Mouse (Mus musculus) limb, embryonic 13.5 days (tissue): ENCODE measurements around the gene Ankrd36. TPM values are rescaled to one million over a fixed set of nuclear protein-coding genes. Genes with fewer than 3 reads are reported as not detected.
"Not testable (repeated sequence)": the region's sequence is repeated elsewhere in the genome, so short reads cannot be mapped to it uniquely, and the experiment has no call there.

Source experiments
- ATAC-seq: fragments of 200-750 bp; cut with Nextera tagmentation; 2 replicates; pipeline ENCODE4 v1.8.0; 2017; ENCODE audit warnings: low read depth, moderate number of reproducible peaks, moderate TSS enrichment; ENCODE audit not compliant: low FRiP score
- H3K27ac ChIP-seq: fragments of 300-500 bp; sonication (generic); 2 replicates; pipeline ENCODE4 v1.5.1; 2015; ENCODE audit warnings: inconsistent platforms, mild to moderate bottlenecking, moderate library complexity
- H3K27me3 ChIP-seq: fragments of 300-500 bp; sonication (generic); 2 replicates; pipeline ENCODE4 v1.6.1; 2015; ENCODE audit warnings: mild to moderate bottlenecking, inconsistent platforms
- H3K36me3 ChIP-seq: fragments of 300-500 bp; sonication (generic); 2 replicates; pipeline ENCODE4 v1.6.1; 2015; ENCODE audit warnings: inconsistent platforms, mild to moderate bottlenecking, moderate library complexity
- H3K4me1 ChIP-seq: fragments of 300-500 bp; sonication (generic); 2 replicates; pipeline ENCODE4 v1.6.1; 2015; ENCODE audit warnings: inconsistent platforms
- H3K4me2 ChIP-seq: fragments of 300-500 bp; sonication (generic); replicated peaks from 2 replicates; pipeline ENCODE4 v1.6.1; 2015; ENCODE audit warnings: inconsistent platforms, mild to moderate bottlenecking, moderate library complexity
- H3K4me3 ChIP-seq: fragments of 300-500 bp; sonication (generic); 2 replicates; pipeline ENCODE4 v1.5.1; 2015; ENCODE audit warnings: moderate library complexity, mild to moderate bottlenecking, inconsistent platforms
- H3K9ac ChIP-seq: fragments of 300-500 bp; sonication (generic); 2 replicates; pipeline ENCODE4 v1.6.1; 2015; ENCODE audit warnings: mild to moderate bottlenecking, inconsistent platforms
- H3K9me3 ChIP-seq: fragments of 300-500 bp; sonication (generic); 2 replicates; pipeline ENCODE4 v1.6.1; 2016; ENCODE audit warnings: inconsistent platforms
- WGBS: fragments of 180-500 bp; shearing (Covaris S2); methylation state at CpG from one replicate; pipeline ENCODE4 v1.1.7; 2015; 5-methylcytosine and 5-hydroxymethylcytosine counted together
- polyA plus RNA-seq: library from polyadenylated mRNA; unstranded; fragments of >200 nt; fragmentation: Nextera tagmentation; extraction: Ambion mirVana; gene quantifications from 2 replicates; pipeline ENCODE4 v1.2.1, GENCODE M21; 2015

Gene Ankrd36
- polyA plus RNA-seq, 1 experiment from 2014 or later = 0.10 TPM

- H3K9me3 ChIP-seq = no peaks in the 10 kb centered on the region
- ATAC-seq = no peak
- no peak overlapping the region for H3K4me3 ChIP-seq
- no peak overlapping the region for H3K27ac ChIP-seq
- WGBS = 87% methylated on average over 5 of the region's 5 CpGs
- H3K27me3 ChIP-seq = no peaks in the 10 kb centered on the region
- H3K4me1 ChIP-seq = peaks cover 1% of the 10 kb centered on the region; the same call in 1 of the 2 replicates
- H3K9ac ChIP-seq = no peak overlapping the region
- no peak overlapping the region for H3K4me2 ChIP-seq
- H3K36me3 ChIP-seq = peaks cover 77% of the 10 kb centered on the region
Measured at GRCm38 (mm10) chr11:5533108-5533507, 36.4 kb upstream of the Ankrd36 start.

- peaks cover 52% of the 10 kb centered on the region for H3K36me3 ChIP-seq
- H3K4me2 ChIP-seq = not testable (repeated sequence)
- peaks cover 22% of the 10 kb centered on the region for H3K4me1 ChIP-seq
Measured at GRCm38 (mm10) chr11:5537454-5537853, 32.0 kb upstream of the Ankrd36 start.

GRCm38 (mm10) chr11:5540331-5540730 is 29.2 kb upstream of the Ankrd36 start:
- H3K27ac ChIP-seq = no peak overlapping the region
- peak overlapping the region; percentile 67 for H3K4me2 ChIP-seq
- peak overlapping the region; percentile 92 for H3K4me3 ChIP-seq
- no peaks in the 10 kb centered on the region for H3K9me3 ChIP-seq
- H3K9ac ChIP-seq = peak overlapping the region; percentile 93
- ATAC-seq = no peak
- peaks cover 22% of the 10 kb centered on the region for H3K4me1 ChIP-seq
- no peaks in the 10 kb centered on the region for H3K27me3 ChIP-seq
- 50% methylated on average over 4 of the region's 4 CpGs for WGBS
- peaks cover 23% of the 10 kb centered on the region for H3K36me3 ChIP-seq

More at GRCm38 (mm10) chr11:5537454-5537853, 32.0 kb upstream of the Ankrd36 start:
- 95% methylated on average over 4 of the region's 4 CpGs for WGBS
- not testable (repeated sequence) for H3K27me3 ChIP-seq, H3K9ac ChIP-seq, H3K4me3 ChIP-seq, H3K27ac ChIP-seq, H3K9me3 ChIP-seq, ATAC-seq

GRCm38 (mm10) chr11:5541230-5541798 is 28.2 kb upstream of the Ankrd36 start:
- peak overlapping the region; percentile 92 for H3K4me3 ChIP-seq
- ATAC-seq = no peak
- peak overlapping the region; percentile 67 for H3K4me2 ChIP-seq
- no peaks in the 10 kb centered on the region for H3K9me3 ChIP-seq
- peaks cover 20% of the 10 kb centered on the region for H3K36me3 ChIP-seq
- peak overlapping the region; percentile 93 for H3K9ac ChIP-seq
- H3K27ac ChIP-seq = peak overlapping the region; percentile 85
- H3K27me3 ChIP-seq = no peaks in the 10 kb centered on the region
- peaks cover 22% of the 10 kb centered on the region for H3K4me1 ChIP-seq
- 1% methylated on average over 28 of the region's 28 CpGs for WGBS

GRCm38 (mm10) chr11:5541799-5542481 is 27.5 kb upstream of the Ankrd36 start, which contains the start of gene Ccdc117:
Gene Ccdc117, minus strand, starts transcription at chr11:5542187.
- H3K4me3 ChIP-seq = peak within 1 kb of the TSS; percentile 92
- peak within 1 kb of the TSS; percentile 93 for H3K9ac ChIP-seq
- H3K27me3 ChIP-seq = no peaks in the 10 kb centered on the region
- under 1% methylated on average over 65 of the region's 65 CpGs for WGBS
- H3K4me2 ChIP-seq = peak within 1 kb of the TSS; percentile 67
- H3K27ac ChIP-seq = peak within 1 kb of the TSS; percentile 85
- peak; percentile 99 for ATAC-seq
- peaks cover 22% of the 10 kb centered on the region for H3K4me1 ChIP-seq
- no peaks in the 10 kb centered on the region for H3K9me3 ChIP-seq
- peaks cover 20% of the 10 kb centered on the region for H3K36me3 ChIP-seq

GRCm38 (mm10) chr11:5542482-5543185 is 26.9 kb upstream of the Ankrd36 start:
- Histone ChIP-seq H3K27ac (no peak overlapping the region), H3K4me3 (peak overlapping the region; percentile 92)
- 54% methylated on average over 5 of the region's 5 CpGs for WGBS

GRCm38 (mm10) chr11:5543281-5543680 is 26.2 kb upstream of the Ankrd36 start:
- H3K27ac ChIP-seq = no peak overlapping the region
- no peaks in the 10 kb centered on the region for H3K9me3 ChIP-seq
- no peaks in the 10 kb centered on the region for H3K27me3 ChIP-seq
- 80% methylated on average over 1 of the region's 1 CpGs for WGBS
- no peak overlapping the region for H3K9ac ChIP-seq
- H3K4me3 ChIP-seq = no peak overlapping the region
- no peak for ATAC-seq
- H3K4me2 ChIP-seq = no peak overlapping the region
- peaks cover 14% of the 10 kb centered on the region for H3K36me3 ChIP-seq
- H3K4me1 ChIP-seq = peaks cover 19% of the 10 kb centered on the region

More at GRCm38 (mm10) chr11:5542482-5543185, 26.9 kb upstream of the Ankrd36 start:
- no peak overlapping the region for H3K9ac ChIP-seq
- peaks cover 22% of the 10 kb centered on the region for H3K4me1 ChIP-seq
- peaks cover 20% of the 10 kb centered on the region for H3K36me3 ChIP-seq
- H3K27me3 ChIP-seq = no peaks in the 10 kb centered on the region
- peak overlapping the region; percentile 67 for H3K4me2 ChIP-seq
- no peak for ATAC-seq
- no peaks in the 10 kb centered on the region for H3K9me3 ChIP-seq

GRCm38 (mm10) chr11:5544709-5545108 is 24.8 kb upstream of the Ankrd36 start:
- not testable (repeated sequence) for H3K4me3 ChIP-seq, H3K27me3 ChIP-seq, H3K9me3 ChIP-seq, H3K36me3 ChIP-seq, H3K27ac ChIP-seq, H3K9ac ChIP-seq, ATAC-seq, H3K4me1 ChIP-seq, H3K4me2 ChIP-seq
- WGBS = 94% methylated on average over 1 of the region's 1 CpGs

GRCm38 (mm10) chr11:5545457-5545856 is 24.0 kb upstream of the Ankrd36 start:
- no peak overlapping the region for H3K9ac ChIP-seq
- peaks cover 6% of the 10 kb centered on the region for H3K4me1 ChIP-seq
- H3K36me3 ChIP-seq = no peaks in the 10 kb centered on the region
- WGBS = 80% methylated on average over 4 of the region's 4 CpGs
- H3K9me3 ChIP-seq = no peaks in the 10 kb centered on the region
- H3K27me3 ChIP-seq = no peaks in the 10 kb centered on the region
- no peak for ATAC-seq
- no peak overlapping the region for H3K27ac ChIP-seq
- no peak overlapping the region for H3K4me2 ChIP-seq
- no peak overlapping the region for H3K4me3 ChIP-seq

- Histone ChIP-seq H3K4me1 (no peaks in the 10 kb centered on the region), H3K27ac (no peak overlapping the region), H3K9ac (no peak overlapping the region), H3K9me3 (no peaks in the 10 kb centered on the region), H3K27me3 (no peaks in the 10 kb centered on the region), H3K36me3 (no peaks in the 10 kb centered on the region), H3K4me2 (no peak overlapping the region), H3K4me3 (no peak overlapping the region)
- no peak for ATAC-seq
- WGBS = 86% methylated on average over 3 of the region's 3 CpGs
Measured at GRCm38 (mm10) chr11:5546693-5547092, 22.8 kb upstream of the Ankrd36 start.

GRCm38 (mm10) chr11:5551430-5551829 is 18.1 kb upstream of the Ankrd36 start:
- no peak overlapping the region for H3K4me3 ChIP-seq
- H3K27ac ChIP-seq = no peak overlapping the region
- no peak for ATAC-seq
- 80% methylated on average over 5 of the region's 5 CpGs for WGBS
- no peaks in the 10 kb centered on the region for H3K36me3 ChIP-seq
- H3K4me1 ChIP-seq = no peaks in the 10 kb centered on the region
- no peaks in the 10 kb centered on the region for H3K27me3 ChIP-seq
- H3K9me3 ChIP-seq = no peaks in the 10 kb centered on the region
- no peak overlapping the region for H3K9ac ChIP-seq
- no peak overlapping the region for H3K4me2 ChIP-seq

GRCm38 (mm10) chr11:5551931-5552330 is 17.6 kb upstream of the Ankrd36 start:
- no peaks in the 10 kb centered on the region for H3K9me3 ChIP-seq
- no peaks in the 10 kb centered on the region for H3K4me1 ChIP-seq
- H3K27ac ChIP-seq = no peak overlapping the region
- no peaks in the 10 kb centered on the region for H3K27me3 ChIP-seq
- H3K9ac ChIP-seq = no peak overlapping the region
- 52% methylated on average over 1 of the region's 1 CpGs for WGBS
- no peak overlapping the region for H3K4me3 ChIP-seq
- no peaks in the 10 kb centered on the region for H3K36me3 ChIP-seq
- no peak overlapping the region for H3K4me2 ChIP-seq
- ATAC-seq = no peak
